Mouse (Mus musculus) monocyte, adult 5-6 weeks (primary cell): ENCODE data around the gene Elf5. TPM values are rescaled to one million over a fixed set of nuclear protein-coding genes. Genes with fewer than 3 reads are reported as not detected.

Experiments used
- ATAC-seq: fragments of 153-309, 156-312 bp; replicated peaks from 2 replicates; pipeline ENCODE4 v1.8.0; 2017; ENCODE audit warnings: mild to moderate bottlenecking; ENCODE audit not compliant: low TSS enrichment, insufficient number of reproducible peaks, severe bottlenecking, poor library complexity, low FRiP score
- total RNA-seq: library from RNA; stranded (forward); fragments of 200-1000, 200-491, 200-594 nt; gene quantifications from 3 replicates; pipeline ENCODE4 v1.2.3, GENCODE M21; 2017

Gene Elf5
- total RNA-seq, 1 experiment from 2014 or later: not detected

DNA sequence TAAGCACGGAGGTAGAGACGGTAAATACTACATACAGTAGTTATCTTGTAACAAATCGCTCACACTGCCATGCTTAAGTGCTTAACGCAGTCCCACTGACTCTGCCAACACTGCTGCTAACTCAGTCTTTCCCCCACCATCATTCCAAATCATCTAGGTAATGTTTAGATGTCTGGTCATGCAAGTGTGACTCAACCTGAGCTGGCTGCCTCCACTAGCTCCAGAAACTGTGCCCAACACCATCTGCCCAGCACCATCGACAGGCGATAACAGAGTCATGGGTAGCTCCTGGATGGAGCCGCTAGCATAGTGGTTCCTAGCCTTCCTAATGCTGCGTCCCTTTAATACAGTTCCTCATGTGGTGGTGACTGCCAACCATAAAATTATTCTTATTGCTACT, 53.0 kb downstream of the Elf5 start:
- no peak for ATAC-seq

DNA sequence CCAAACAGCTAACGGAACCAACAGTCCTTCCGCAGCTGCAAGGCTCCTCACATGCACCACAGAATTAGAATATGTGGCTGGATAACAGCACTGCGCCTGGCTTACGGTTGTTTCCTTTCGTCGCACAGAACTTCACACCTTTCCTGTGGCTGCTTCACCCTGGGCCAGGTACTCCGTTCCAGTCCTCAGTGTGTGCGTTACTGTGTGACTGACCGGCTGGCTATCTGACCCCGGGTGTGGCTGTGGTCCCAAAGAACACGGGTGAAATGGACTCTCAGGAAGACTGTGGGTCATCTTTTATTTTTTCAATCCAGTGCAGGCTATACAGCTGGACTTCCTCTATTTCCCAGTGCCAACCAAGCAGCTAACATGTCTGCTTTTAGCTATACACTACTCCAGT, 53.9 kb downstream of the Elf5 start:
- no peak for ATAC-seq

DNA sequence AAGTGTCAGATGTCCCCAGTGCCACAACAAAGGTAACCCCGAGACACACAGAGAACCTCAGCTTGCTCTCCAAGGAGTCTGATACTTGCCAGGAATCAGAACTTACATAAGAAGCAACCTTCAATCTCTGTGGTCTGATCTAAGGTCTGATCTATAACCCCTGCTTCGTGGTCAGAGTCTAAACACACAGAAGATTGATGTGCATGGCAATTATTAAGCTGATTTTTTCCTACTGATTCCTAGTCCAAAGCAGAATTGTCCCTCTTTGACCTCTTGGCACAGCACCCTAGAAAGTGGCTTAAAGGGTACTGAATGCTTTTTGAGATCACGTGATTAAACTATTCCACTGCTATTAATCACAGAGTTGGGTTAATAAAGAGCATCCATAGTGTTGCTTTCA, 54.8 kb downstream of the Elf5 start:
- no peak for ATAC-seq

DNA sequence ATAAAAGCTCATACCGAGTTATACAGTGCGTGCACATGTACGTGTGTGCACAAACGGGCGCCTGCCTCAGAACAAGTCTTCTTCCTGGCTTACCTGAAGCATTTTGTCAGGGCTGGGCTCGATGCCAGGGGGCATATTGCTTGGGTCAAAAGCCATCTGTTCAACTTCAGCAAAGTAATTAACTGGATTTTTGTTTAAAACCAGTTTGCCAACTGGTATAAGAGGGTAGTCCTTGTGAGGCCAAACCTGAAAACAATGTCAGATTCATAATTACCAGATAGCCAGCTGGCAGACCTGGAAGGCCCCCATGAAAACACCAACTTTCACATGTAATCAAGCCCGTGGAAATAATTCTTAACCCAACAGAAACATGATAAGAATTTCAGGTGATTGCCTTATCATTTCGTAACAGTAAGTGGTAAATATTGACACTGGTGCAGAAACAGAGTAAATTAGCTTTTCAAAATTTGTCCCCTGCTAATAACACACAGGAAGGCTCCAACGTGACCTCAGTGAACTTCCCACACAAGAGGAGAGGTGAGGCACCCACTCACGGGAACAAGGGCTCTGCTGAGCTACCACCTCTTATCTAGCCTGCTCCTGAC, 55.6 kb downstream of the Elf5 start:
- ATAC-seq: no peak

DNA sequence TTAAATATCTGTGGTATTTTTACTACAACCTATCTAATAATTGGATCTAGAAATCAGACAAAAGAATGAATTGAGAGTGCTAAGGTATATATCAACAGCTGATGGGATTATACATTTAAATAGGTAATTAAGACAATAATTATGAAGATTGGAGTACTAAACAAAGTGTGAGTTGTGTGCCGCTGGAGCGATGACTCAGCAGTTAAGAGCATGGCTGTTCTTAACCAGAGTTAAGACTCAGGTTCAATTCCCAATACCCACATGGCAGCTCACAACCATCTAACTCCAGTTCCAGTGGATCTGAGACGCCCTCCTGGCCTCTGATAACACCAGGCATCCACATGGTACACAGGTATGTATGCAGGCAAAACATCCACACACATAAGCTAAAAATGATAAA, 61.9 kb downstream of the Elf5 start:
- no peak for ATAC-seq

DNA sequence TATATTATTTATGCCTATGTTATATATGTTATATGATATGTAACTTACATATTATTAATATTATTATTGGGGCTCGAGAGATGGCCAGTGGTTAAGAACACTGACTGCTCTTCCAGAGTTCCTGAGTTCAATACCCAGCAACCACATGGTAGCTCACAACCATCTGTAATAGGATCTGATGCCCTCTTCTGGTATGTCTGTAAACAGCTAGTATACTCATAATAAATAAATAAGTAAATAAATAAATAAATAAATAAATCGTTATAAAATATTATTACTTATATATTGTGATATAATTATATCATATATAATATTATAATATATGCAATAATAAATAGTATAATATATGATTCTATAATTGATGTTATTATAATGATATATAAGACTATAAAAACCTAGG, 64.7 kb downstream of the Elf5 start:
- no peak for ATAC-seq

DNA sequence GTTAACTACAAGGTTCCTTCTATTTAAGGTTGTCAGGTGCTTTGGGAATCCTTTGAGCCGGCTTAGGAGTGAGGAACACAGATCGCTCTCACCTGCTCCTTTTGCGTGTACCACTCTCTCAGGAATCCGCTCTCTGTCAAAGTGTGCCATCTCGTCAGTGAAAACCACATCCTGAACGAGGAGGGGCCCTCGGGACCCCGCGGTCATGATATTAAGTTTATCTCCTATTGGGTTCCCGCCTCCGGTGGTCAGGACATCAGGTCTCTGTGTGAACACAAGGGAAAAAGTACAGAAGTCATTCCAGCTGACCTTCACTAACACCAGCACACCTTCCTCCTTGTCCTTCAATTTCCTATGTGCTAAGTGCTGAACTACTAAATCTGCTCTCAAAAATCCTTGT, 65.2 kb downstream of the Elf5 start:
- no peak for ATAC-seq

DNA sequence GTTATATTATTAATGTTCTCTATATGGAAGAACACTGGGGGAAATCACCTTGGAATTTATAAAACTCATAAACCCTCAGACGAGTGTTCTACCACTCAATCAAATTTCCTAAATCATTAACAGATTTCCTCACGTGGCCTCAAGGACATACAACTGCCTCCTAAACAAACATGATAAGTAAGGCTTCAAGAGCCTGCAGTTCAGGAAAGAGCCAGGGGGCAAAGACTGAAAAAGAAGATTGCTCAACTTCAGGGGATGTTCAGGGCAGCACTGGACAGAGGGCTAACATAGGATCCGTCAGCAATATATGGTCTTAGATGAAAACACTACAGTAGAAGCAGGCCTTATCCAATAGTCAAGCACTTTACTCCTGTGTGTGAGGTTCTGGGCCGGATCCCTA, 66.0 kb downstream of the Elf5 start:
- ATAC-seq: no peak

DNA sequence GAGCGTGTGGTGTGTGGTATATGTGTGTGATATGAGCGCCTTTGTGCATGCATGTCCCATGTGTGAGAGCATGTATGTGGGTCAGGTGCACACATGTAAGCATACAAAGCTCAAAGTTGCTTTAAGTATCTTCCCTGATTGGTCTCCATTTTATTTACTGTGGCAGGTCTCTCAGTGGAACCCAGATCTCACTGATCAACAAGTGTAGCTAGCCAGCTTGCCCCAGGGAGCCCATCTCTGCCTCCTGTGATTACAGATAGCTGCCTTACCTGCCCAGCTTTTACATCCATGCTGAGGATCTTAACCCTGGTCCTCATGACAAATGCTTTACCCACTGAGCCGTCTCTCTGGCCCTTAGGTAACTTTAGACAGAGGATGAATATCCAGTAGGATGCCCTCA, 66.8 kb downstream of the Elf5 start:
- no peak for ATAC-seq

DNA sequence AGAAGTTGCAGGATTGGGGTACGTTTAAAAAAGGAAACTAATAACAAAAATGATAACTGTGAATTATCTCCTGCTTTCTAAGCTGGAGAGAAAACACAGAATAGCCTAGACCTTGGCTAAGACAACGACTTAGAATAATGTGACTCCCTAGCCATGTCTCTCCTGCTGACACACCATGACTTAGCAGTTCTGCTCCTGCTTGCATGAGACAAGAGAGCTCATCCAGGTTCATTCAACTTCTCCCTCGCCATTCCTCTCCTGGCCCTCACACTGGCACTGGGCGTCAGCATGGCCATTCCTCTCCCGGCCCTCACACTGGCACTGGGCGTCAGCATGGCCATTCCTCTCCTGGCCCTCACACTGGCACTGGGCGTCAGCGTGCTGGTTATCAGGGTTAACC, 68.8 kb downstream of the Elf5 start:
- ATAC-seq: no peak

DNA sequence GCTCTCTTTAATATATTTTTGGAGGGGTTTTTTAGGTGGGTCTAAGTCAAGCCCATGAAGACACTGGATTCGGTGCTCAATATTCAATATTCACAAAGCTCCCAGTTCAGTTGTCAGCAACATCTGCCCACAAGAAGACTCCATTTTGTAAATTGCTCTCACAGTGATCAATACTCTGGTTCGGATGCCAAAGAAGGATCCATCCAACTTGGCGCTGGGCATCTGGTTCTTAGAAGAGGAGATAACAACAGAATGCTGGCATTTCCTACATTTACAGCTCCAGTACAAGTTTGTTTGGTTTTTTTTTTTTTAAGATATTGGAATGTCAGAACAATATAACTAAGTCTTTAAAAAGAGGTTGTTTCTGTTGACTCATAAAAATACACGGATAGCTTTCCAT, 69.4 kb downstream of the Elf5 start:
- no peak for ATAC-seq

DNA sequence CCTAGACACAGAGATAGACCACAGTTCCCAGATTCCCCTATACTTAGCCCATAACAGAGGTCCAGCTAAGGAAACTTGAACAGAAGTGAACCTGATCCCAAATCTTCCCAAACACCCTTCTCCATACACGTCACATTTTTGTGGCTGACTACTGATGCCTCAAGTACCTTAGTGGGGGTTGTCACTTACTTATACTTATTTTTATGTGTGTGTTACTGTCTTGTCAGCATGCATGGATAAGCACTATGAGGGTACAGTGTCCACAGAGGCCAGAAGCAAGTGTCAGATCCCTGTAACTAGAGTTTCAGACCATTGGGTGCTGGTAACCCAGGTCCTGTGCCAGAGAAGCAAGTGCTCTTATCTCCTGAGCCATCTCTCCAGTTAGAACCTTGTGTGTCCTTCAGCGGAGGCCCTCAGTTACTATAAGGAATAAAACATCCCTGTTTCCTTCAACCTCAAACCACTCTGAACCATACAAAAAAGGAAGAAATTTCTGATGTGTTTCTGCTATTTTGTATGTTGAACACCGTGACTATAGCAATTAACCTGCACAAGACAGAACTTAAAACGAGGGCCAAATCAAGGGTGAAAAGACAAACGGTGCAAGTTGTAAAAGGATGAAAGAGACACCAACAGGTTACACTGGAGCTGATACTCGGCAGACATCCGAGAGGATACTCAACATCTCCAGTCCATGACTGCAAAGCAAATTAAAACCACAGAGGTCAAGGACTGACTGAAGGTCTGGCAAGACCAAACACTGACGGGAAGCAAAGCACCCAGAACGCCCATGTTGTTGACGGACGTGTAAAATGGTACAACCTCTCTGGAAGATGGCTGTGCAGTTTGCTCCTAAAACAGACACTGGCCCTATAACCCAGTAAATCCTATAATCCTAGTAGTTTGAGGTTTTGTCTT, 70.1 kb downstream of the Elf5 start:
- ATAC-seq: no peak

DNA sequence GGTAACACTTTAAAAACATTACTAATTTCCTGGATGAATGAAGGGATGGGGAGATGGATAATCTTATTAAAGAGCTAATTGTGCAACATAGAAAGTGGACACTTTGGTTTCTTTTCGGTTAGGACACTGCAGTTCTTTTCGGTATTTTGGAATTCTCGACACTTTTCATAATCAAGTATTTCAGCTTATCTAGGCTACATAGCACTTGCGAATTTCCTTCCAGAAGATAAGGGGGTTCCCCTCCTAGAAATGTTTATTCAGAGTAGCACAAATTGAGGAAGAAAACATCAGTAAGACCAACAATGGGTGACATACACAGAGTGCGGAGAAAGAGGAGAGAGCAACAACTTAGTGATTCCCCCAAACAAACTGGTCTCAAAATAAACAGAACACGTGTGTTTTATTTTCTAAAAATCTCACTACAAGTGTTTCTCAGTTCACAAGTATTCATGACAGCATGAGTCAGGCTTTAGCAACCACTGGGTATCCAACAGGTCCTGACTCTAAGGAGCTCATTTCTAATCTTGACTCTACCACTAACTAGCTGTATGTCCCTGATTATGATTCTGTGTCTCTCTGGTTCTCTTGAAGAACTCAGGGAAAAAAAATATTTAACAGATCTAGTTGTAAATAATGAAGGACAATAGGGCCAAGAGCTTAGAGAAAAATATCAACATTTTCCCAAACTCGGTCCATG, 71.9 kb downstream of the Elf5 start:
- ATAC-seq: 0 out of 2 replicates have a peak, but pooled peaks have one; percentile 23

DNA sequence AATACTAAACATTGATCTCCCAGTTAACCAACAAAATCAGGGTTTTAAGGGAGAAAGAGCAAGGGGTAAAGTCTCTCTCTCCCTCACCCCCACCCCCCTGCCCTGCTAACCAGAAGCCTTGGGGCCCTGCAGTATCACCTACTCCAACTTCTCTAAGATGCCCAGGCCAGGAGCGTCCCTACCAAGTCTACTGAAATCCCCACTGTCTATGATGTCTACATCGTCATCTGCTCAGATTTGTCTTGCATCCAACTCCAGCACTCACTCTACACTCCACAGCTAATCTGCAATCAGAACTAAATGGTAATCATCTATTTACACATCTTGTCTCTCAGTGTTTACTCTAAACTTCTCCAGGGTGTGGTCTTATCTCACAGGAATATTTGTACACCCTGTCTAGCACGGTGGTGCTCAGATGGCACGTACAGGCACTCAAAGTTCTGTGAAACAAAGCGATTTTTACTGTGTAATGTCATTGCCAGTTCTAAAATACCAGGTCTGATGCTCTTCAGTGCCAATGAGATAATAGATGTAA, 72.6 kb downstream of the Elf5 start:
- ATAC-seq: no peak

DNA sequence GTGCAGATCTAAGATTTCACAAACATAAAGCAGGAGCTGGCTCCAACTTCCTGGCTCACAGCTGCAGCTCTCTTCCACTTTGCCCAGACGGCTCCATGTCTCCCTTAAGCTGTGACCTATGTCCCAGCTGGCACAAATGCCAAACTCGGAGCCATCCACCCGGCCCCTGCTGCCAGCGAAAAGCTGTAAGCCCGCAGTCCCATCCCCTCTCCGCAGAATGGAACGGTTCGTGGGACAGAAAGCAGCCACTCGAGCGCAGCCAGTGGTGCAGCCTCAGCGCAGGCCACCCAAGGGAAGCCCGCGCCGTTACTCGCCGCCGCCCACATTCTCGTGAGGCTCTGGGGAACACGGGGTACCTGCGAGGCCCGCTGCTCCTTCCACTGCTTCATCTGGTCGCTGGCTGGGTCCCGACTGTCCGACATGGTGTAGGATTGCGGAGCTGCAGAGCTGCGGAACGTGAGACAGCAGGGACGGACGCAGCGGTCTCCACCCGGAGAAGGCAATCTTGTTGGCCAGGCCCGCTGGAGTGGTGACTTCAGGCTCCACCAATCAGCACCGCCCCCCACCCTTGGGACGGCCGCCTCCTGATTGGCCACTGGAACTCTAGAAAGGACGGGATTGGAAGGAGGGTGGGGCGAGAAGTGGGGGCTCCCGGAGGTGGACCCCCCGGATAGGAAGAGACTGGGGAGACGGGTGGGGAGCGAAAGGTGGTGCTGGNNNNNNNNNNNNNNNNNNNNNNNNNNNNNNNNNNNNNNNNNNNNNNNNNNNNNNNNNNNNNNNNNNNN, 73.3 kb downstream of the Elf5 start, which contains the start of gene Cat:
Gene Cat, minus strand, starts transcription at position 544 of the 785 bp plus-strand sequence.
- ATAC-seq: peak; percentile 99

DNA sequence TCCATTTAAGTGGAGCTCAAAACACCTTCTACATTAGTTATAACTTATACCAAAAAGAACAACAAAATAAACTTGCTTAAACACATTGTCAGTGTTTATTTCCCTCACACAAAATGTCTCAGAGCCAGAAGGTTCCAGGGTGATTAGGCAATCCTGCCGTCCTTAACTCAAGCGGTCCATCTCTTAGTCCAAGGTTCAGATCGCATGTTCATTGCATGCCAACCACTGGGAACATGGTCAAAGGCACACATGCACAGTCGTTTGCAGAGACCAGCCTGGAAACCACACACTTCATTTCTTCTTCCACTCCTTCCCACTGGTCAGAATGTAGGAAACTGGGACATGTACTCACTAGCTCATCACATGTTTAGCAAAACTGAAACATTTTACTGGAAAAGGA, 81.0 kb downstream of the Elf5 start:
- ATAC-seq: no peak

DNA sequence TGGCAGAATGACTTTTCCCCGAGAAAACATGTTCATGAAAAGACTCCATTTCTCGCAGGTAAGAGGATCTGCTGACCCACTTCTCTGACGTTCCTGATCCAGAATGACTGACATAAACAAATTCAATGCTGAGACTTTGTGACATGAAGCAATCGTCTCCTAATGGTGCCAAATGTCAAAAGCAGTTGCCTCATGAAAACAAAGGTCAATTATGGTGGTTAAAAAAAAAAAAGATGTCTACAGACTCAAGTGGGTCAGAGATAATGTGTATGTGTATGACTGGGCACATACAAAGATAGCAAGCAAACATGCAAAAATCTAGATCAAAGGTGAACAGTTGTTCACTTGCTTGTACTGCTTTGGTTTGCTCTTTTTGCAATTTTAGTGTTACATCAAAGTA, 82.3 kb downstream of the Elf5 start:
- ATAC-seq: no peak

DNA sequence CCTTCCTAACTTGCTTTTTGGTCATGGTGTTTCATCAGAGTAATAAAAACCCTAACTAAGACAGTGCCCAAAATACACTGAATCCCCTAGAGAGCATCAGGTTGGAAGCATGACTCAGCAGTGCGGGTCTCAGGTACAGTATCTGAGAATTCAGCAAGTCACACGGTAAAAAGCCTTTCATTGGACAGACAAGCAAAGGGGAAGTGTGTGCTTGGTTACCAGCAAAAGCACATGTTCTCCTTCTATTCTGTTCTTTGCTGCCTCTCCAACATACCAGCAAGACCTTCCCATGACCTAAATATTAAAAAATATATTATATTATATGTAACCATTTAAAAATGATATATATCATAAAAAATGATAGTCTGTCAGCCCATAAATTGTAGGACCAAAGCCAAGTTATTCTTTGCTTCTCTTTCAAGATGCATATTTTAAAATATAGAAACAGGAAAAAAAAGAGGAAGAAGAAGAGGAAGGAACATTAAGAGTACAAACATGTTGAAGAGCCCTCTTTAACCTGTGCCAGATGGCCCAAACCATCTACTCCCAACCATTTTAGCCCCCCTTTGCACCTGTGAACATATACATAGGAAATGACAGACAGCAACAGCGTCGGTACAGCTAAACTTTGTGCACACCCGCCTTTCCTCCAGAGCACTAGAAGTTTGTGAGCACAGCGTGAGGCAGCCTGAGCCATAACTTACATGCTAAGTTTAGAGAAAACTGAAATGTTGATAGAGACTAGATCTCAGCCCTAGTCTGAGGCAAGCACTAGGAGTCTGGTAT, 84.3 kb downstream of the Elf5 start:
- no peak for ATAC-seq
